Mouse (Mus musculus): Measurements from ENCODE around the gene Uncx. TPM values are rescaled to one million over a fixed set of nuclear protein-coding genes. Genes with fewer than 3 reads are reported as not detected.
"Not testable (repeated sequence)": the region's sequence is repeated elsewhere in the genome, so short reads cannot be mapped to it uniquely, and the experiment has no call there.

Gene Uncx
- total RNA-seq, 2 experiments from 2014 or later: not detected

GRCm38 (mm10) chr5:139558917-139559660 lies 15.8 kb downstream of the Uncx start:
- no peak for DNase-seq (ENCODE audit: extremely low spot score in 1 of 2, low spot score in 1 of 2)

GRCm38 (mm10) chr5:139559782-139560181 lies 16.5 kb downstream of the Uncx start:
- DNase-seq (ENCODE audit: extremely low spot score in 1 of 2, low spot score in 1 of 2): no peak

DNA sequence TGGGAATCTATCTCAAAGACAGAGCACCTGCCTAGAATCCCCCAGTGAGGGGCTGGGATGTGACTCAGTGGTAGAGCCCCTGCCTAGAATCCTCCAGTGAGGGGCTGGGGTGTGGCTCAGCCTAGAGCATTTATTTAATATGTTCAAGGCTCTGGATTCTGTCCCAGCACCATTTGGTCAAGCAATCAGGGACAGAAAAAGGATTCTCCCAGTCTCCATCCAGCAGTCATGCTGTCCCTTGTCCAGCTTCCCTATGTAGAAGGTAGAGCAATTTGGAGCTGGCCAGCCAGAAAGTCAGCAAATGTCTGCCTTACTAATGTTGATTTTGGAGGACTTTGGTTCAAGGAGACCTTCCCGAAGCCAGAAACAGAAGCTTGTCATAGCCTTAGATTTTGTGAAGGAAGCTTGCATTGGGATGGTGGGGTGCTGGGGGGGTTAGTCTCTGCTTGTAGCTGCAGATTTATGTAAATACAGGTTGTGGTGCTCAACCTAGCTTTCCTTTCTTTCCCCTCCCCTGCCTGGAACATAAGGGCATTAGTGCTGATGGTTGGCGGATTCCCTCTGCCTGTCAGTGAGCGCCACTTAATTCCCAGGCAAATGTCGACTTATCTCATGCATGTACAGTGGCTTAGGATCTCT lies 18.2 kb downstream of the Uncx start:
- DNase-seq (ENCODE audit: extremely low spot score in 1 of 2, low spot score in 1 of 2): no peak

DNA sequence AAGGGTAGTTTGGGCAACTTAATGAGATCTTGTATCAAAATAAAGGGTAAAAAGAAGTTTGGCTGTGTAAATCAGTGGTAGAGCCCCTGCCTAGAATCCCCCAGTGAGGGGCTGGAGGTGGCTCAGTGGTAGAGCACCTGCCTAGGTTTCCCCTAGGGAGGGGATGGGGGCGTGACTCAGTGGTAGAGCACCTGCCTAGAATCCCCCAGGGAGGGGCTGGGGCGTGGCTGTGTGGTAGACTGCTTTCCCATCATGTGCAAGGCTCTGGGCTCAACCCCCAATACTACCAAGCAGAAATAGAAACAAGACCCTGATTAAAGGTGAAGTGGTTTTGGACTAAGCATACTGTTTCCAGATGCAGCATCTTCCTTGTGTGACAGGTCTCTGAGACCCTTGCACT lies 21.4 kb downstream of the Uncx start:
- DNase-seq (ENCODE audit: extremely low spot score in 1 of 2, low spot score in 1 of 2): no peak

- DNase-seq (ENCODE audit: extremely low spot score in 1 of 2, low spot score in 1 of 2): no peak
Measured at GRCm38 (mm10) chr5:139565462-139565861, 22.2 kb downstream of the Uncx start.

DNA sequence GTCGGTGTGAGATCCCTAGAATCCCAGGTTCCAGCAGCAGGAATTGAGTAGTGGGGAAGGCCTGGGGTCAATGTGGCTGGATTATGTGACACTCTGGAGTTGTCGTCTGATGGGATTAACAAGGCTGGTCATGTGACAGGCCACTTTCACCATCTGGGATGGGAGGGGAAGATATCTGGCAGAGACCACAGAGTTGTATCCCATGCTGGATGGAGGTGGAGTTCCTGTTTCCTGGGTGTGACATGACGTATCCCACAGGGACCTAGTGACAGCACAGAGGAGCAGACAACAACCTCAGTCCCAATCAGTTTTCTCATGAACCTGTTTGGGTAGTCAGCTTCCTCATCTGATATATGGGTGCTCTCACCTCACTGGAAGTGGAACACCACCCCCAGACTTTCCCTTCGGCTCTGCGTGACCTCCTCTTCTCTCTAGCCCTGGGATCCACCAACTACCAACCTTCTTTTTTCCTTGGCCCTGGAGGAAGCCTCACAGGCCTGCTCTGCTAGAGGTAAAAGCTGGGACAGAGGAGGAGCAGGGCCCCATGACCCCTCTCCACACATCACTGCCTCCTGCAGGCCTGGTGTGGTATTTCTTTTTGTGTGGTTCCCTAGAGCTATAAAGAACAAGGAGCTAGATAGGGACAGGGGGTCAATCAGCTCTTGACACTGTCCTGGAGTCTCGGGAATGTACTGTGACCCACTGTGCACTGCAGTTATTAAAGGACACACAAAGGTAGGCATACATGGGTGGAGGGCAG lies 23.5 kb downstream of the Uncx start:
- no peak for DNase-seq (ENCODE audit: extremely low spot score in 1 of 2, low spot score in 1 of 2)

DNA sequence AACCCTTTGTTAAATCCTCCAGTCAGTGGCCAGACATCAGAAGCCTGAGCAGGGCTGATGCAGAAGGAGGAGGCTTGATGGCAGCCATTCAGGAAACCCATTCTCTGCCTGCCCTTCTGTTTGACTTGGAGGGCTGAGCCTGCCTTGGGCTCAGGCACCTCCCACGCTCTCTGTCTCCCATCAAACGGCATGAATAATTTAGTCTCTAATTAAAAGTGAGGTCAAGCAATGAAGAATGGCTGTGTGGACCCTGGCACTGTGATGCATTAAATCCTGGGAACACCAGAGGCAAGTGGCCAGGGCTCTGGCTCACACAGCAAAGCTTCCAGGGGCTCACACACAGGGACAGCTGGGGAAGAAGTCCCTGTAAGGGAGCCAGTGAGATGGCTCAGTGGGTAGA lies 24.8 kb downstream of the Uncx start:
- DNase-seq (ENCODE audit: extremely low spot score in 1 of 2, low spot score in 1 of 2): no peak

- no peak for DNase-seq (ENCODE audit: extremely low spot score in 1 of 2, low spot score in 1 of 2)
Measured at GRCm38 (mm10) chr5:139572526-139572925, 29.2 kb downstream of the Uncx start.

DNA sequence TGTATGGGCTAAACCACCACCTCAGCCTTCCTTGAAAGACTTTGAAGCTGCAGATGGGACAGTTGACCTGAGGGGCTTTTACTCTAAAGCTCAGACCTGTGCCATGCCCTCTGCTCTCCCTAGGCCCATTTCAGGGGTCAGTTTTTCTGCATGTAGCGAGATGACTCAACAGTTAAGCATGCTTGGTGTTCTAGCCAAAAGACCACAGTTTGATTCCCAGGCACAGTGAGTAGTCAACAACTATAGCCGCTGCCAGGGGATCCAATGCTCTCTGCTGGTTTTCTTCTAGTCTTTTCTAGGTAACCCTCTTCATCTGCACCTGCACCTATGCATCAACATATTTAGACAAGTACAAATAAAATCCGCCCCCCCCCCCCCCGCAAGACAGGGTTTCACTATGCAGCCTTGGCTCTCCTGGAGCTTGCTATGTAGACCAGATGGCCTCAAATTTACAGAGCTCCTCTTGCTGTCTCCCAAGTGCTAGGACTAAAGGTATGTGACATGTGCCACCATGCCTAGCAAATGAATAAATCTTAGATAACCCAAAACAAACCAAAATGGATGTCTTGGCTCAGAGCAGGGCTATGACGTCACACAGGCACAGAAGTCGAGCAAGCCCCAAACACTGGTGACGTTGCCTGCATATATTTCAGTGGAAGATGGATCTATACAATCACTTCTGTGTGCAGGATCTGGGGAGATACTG lies 30.5 kb downstream of the Uncx start:
- DNase-seq (ENCODE audit: extremely low spot score in 1 of 2, low spot score in 1 of 2): no peak

DNA sequence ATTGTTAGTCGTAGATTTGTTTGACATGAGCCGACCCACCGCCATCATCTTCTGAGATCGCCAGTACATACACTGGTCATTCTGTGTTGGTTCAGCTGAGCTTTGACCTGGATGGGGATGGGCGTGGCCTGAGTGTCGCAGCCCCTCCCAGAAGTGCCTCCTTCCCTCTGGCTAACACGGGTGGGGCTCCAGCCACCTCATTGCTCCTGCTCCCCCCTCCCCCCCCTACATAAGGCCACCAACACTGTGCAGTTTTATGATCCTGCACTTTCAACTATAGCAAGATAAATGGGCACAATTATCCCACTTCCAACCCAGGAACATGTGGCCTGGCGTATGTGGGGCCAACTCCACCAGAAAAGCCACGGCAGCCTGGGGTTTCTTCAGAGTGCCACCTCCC lies 31.8 kb downstream of the Uncx start:
- no peak for DNase-seq (ENCODE audit: extremely low spot score in 1 of 2, low spot score in 1 of 2)

GRCm38 (mm10) chr5:139580171-139580743 lies 37.0 kb downstream of the Uncx start:
- no peak for DNase-seq (ENCODE audit: extremely low spot score in 1 of 2, low spot score in 1 of 2)

DNA sequence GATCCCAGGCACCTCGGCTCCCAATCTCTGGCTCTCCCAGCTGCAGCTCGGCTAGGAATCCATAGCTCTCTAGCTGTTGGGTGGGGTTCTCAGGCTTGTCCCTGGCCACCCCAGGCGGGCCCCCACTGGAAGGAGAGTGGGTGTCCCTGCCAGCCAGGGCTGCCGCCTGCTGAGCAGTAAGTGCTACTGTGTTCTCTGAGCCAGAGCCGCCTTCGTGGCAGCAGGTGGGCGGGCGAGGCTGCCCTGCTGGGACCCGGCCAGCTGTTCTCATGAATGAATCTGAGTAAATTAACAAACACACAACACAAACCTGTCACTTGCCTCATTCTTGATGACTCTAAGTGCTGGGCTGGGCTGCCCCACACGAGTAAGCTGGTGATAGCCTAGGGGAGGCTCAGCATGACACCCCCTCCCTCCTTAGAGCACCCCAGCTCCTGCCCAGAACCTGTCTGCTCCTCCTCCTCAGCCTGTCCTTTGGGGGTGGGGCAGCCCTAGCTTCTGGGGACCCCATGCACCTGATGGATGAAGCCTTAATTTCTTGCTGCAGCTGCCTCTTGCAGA lies 38.1 kb downstream of the Uncx start:
- no peak for DNase-seq (ENCODE audit: extremely low spot score in 1 of 2, low spot score in 1 of 2)

GRCm38 (mm10) chr5:139584971-139585747 lies 41.9 kb downstream of the Uncx start:
- no peak for DNase-seq (ENCODE audit: extremely low spot score in 1 of 2, low spot score in 1 of 2)

GRCm38 (mm10) chr5:139585748-139586060 lies 42.4 kb downstream of the Uncx start:
- DNase-seq (ENCODE audit: extremely low spot score in 1 of 2, low spot score in 1 of 2): no peak

DNA sequence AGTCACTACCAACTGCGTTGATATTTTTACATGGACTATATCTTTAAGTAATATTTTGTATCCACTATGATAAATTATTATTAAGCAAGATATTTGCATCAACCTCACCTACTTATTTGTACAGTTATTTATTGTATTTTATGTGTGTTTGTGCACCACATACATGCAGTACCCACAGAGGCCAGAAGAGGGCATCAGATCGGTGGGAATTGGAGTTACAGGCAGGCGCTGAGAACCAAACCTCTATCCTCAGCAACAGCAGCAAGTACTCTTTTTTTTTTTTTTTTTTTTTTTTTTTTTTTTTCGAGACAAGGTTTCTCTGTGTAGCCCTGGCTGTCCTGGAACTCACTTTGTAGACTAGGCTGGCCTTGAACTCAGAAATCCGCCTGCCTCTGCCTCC lies 44.2 kb downstream of the Uncx start:
- DNase-seq (ENCODE audit: extremely low spot score in 1 of 2, low spot score in 1 of 2): not testable (repeated sequence)

DNA sequence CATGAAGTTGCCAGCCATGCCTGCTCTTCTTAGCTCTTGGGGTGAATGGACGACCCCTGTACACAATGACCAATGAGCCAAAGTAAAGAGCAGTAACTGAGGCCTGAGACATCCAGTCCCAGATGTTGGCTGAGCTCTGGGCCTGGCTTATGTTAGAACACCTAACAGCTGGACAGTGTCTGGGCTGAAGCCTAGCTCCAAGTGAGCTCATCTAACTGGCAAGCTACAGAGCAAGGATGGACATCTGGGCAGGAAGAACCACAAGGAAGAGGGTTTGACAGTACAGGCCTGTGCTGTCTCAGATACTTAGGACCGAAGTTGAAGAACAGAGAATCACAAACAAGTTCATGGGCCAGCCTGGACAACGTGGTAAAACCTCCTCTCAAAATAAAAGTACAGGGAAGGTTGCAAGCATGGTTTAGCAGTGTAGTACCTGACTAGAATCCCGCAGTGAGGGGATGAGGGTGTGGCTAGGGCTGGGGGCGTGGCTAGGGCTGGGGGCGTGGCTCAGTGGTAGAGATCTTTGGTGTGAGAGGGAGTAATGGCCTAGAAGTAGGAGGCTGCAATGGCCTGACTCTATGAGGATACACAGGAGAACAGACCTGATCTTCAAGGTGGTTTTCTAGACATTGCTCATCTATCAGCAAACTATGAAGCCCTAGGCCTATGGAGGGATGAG lies 47.5 kb downstream of the Uncx start:
- DNase-seq (ENCODE audit: extremely low spot score in 1 of 2, low spot score in 1 of 2): not testable (repeated sequence)

GRCm38 (mm10) chr5:139592011-139592410 lies 48.7 kb downstream of the Uncx start:
- no peak for DNase-seq (ENCODE audit: extremely low spot score in 1 of 2, low spot score in 1 of 2)

GRCm38 (mm10) chr5:139592850-139593249 lies 49.6 kb downstream of the Uncx start:
- no peak for DNase-seq (ENCODE audit: extremely low spot score in 1 of 2, low spot score in 1 of 2)

DNA sequence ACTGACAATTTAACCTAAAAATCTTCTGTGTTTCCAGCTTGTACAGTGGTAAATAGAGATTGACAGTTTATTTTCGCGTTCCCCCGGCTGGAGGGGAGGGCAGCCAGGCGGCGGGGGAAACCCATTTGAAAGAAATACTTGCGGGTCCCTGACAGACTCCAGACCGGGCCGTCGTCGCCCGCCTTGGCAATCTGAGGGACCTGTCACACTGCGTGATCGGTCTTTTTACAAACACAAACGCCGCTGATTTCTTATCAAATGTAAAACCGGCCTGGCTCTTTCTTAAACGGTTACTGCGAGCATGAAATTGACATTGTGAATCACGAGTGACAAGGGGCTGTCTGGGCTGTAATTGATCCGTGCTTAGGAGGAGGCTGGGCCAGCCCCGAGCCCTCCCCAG lies 50.5 kb downstream of the Uncx start:
- no peak for DNase-seq (ENCODE audit: extremely low spot score in 1 of 2, low spot score in 1 of 2)
